Mouse (Mus musculus) thymus, adult 2 months (tissue): ENCODE measurements around the gene Cbl.

Experiments used
- CTCF ChIP-seq: fragments of 200-500 bp; IDR thresholded peaks from 2 replicates; pipeline ENCODE4 v1.5.1; 2012; ENCODE audit warnings: mild to moderate bottlenecking, control low read depth, low read length, moderate library complexity, borderline replicate concordance; ENCODE audit not compliant: control insufficient read depth, poor library complexity, insufficient read depth; ENCODE audit errors: extremely low read depth
- POLR2A ChIP-seq: fragments of 200-500 bp; IDR thresholded peaks from 2 replicates; pipeline ENCODE4 v1.6.1; 2012; ENCODE audit warnings: mild to moderate bottlenecking, low read length, control low read depth, moderate library complexity; ENCODE audit not compliant: control insufficient read depth, poor library complexity, insufficient read depth; ENCODE audit errors: extremely low read depth

DNA sequence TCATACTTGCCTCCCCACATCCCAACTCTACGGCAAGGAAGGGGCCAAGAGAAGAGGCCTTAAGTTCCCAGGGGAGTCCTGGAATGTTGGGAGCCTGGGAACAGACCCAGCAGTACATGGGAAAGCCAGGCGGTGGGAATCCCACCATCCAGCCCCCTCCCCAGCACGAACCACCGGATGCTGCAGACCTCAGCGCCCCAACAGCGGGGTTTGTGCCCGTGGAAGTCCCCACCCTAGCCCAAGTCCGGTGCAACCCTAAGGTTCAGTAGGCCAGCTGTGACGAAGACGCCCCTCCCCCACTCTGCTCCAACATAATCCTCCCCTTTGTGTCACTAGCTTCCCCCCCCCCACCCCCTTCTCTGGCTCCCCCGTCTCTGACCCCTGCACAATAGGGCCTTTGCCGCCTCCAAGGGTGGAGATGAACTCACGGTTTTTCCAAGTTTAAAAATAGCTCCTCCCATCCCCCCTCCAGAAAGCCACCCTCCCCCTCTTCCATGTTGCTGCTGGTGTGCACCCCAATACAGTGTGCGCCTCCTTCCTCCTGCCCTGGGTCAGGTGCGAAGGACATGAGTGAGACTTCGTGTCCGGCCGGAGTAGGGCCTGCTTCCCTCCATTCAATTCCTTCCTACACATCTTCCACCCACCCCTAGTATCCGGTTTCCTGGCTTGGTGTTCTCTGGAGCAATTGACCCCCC, 103.1 kb downstream of the Cbl start:
- TF ChIP-seq CTCF (no peak), POLR2A (no peak)
